Mouse (Mus musculus) G1E (cell line): ENCODE data around the gene Cym.

Experiments
- CTCF ChIP-seq: IDR thresholded peaks from 2 replicates; pipeline ENCODE4 v1.5.1; 2012; ENCODE audit warnings: low read depth, low read length, inconsistent platforms, mixed read lengths
- TAL1 ChIP-seq: conservative IDR thresholded peaks from 2 replicates; pipeline ENCODE4 v1.6.1; 2012; ENCODE audit warnings: low read depth, low read length, inconsistent platforms, mixed read lengths

GRCm38 (mm10) chr3:107218572-107218971, 3.0 kb downstream of the Cym start:
- no peak for TF ChIP-seq TAL1
- TF ChIP-seq CTCF, result no peak
